Mouse (Mus musculus): Measurements from ENCODE around the gene Ncf4. TPM values are rescaled to one million over a fixed set of nuclear protein-coding genes. Genes with fewer than 3 reads are reported as not detected.

Ncf4 gene
- total RNA-seq (2021), result 1 to 10 TPM in 1 of 2 experiments, under 1 TPM in 1; 0.89 to 1.7 TPM

- DNase-seq (ENCODE audit: low spot score in 2 of 2), result peak in 1 of 2 experiments; percentile 25
These were observed at the start of gene Ncf4 for GRCm38 (mm10) chr15:78244695-78245492. Gene Ncf4 (plus strand): TSS chr15:78244801.

GRCm38 (mm10) chr15:78195096-78195880 lies 49.3 kb upstream of the Ncf4 start:
- peak in 1 of 2 experiments; percentile 35 for DNase-seq (ENCODE audit: low spot score in 2 of 2)
- intact Hi-C loops (cut with DNase I), result no loop called here

More at GRCm38 (mm10) chr15:78244695-78245492, at the start of gene Ncf4:
- intact Hi-C loops (cut with DNase I), result loop anchor here (5.0 kb wide), 1 partner anchor 263 kb away; no protein-coding TSS in a partner anchor

GRCm38 (mm10) chr15:78204053-78204847 lies 40.4 kb upstream of the Ncf4 start:
- peak; percentile 50 to 61 for DNase-seq (ENCODE audit: low spot score in 2 of 2)

GRCm38 (mm10) chr15:78205192-78205591 lies 39.4 kb upstream of the Ncf4 start:
- DNase-seq (ENCODE audit: low spot score in 2 of 2), result no peak
- intact Hi-C loops (cut with DNase I), result no loop called here

More at GRCm38 (mm10) chr15:78204053-78204847, 40.4 kb upstream of the Ncf4 start:
- intact Hi-C loops (cut with DNase I), result no loop called here

GRCm38 (mm10) chr15:78206312-78206711 lies 38.3 kb upstream of the Ncf4 start, which contains the start of gene Pvalb:
Gene Pvalb (minus strand): TSS chr15:78206400.
- DNase-seq (ENCODE audit: low spot score in 2 of 2), result no peak
- intact Hi-C loops (cut with DNase I), result no loop called here

GRCm38 (mm10) chr15:78210203-78210602 lies 34.4 kb upstream of the Ncf4 start:
- no peak for DNase-seq (ENCODE audit: low spot score in 2 of 2)
- intact Hi-C loops (cut with DNase I), result no loop called here

- intact Hi-C loops (cut with DNase I), result no loop called here
These were observed 33.2 kb upstream of the Ncf4 start for GRCm38 (mm10) chr15:78211367-78211766.

GRCm38 (mm10) chr15:78215269-78215668 lies 29.3 kb upstream of the Ncf4 start:
- intact Hi-C loops (cut with DNase I), result no loop called here
- DNase-seq (ENCODE audit: low spot score in 2 of 2), result no peak

More at GRCm38 (mm10) chr15:78211367-78211766, 33.2 kb upstream of the Ncf4 start:
- DNase-seq (ENCODE audit: low spot score in 2 of 2), result no peak

- no peak for DNase-seq (ENCODE audit: low spot score in 2 of 2)
These were observed 16.8 kb upstream of the Ncf4 start for GRCm38 (mm10) chr15:78227816-78228215.

GRCm38 (mm10) chr15:78231346-78232331 lies 13.0 kb upstream of the Ncf4 start:
- intact Hi-C loops (cut with DNase I), result no loop called here
- peak in 1 of 2 experiments; percentile 27 for DNase-seq (ENCODE audit: low spot score in 2 of 2)

More at GRCm38 (mm10) chr15:78227816-78228215, 16.8 kb upstream of the Ncf4 start:
- intact Hi-C loops (cut with DNase I), result no loop called here

GRCm38 (mm10) chr15:78234823-78235509 lies 9.6 kb upstream of the Ncf4 start:
- intact Hi-C loops (cut with DNase I), result no loop called here
- no peak for DNase-seq (ENCODE audit: low spot score in 2 of 2)

- DNase-seq (ENCODE audit: low spot score in 2 of 2), result peak; percentile 49 to 67
- intact Hi-C loops (cut with DNase I), result loop anchor here (2.0 kb wide), 1 partner anchor 55 kb away; no protein-coding TSS in a partner anchor
These were observed 5.1 kb upstream of the Ncf4 start for GRCm38 (mm10) chr15:78239453-78239852.

GRCm38 (mm10) chr15:78239956-78240617 lies 4.5 kb upstream of the Ncf4 start:
- intact Hi-C loops (cut with DNase I), result loop anchor here (2.0 to 5.0 kb wide), 2 partner anchors 55 to 258 kb away; no protein-coding TSS in a partner anchor
- no peak for DNase-seq (ENCODE audit: low spot score in 2 of 2)

- DNase-seq (ENCODE audit: low spot score in 2 of 2), result no peak
- intact Hi-C loops (cut with DNase I), result loop anchor here (5.0 kb wide), 1 partner anchor 259 kb away; no protein-coding TSS in a partner anchor
These were observed 3.3 kb upstream of the Ncf4 start for GRCm38 (mm10) chr15:78241335-78241734.

- no peak for DNase-seq (ENCODE audit: low spot score in 2 of 2)
- intact Hi-C loops (cut with DNase I), result loop anchor here (5.0 kb wide), 1 partner anchor 261 kb away; no protein-coding TSS in a partner anchor
These were observed 1.5 kb upstream of the Ncf4 start for GRCm38 (mm10) chr15:78243061-78243460.

GRCm38 (mm10) chr15:78243774-78244173 lies 827 bp upstream of the Ncf4 start:
- peak; percentile 6 to 57 for DNase-seq (ENCODE audit: low spot score in 2 of 2)

More at GRCm38 (mm10) chr15:78243774-78244173, 827 bp upstream of the Ncf4 start:
- intact Hi-C loops (cut with DNase I), result loop anchor here (5.0 kb wide), 1 partner anchor 261 kb away; no protein-coding TSS in a partner anchor

Measured in left cerebral cortex, postnatal 25 days (tissue).